Mouse (Mus musculus) thymus, postnatal 10 days (tissue): ENCODE results near the gene Exoc6b.
A peak's percentile ranks its signal among the peaks of the same experiment; 100 is the strongest.
"Not testable (repeated sequence)": the region's sequence is repeated elsewhere in the genome, so short reads cannot be mapped to it uniquely, and the experiment has no call there.

Experiments
- DNase-seq, 2 experiments: peaks; one replicate each; pipeline ENCODE4 v3.0.0; 2021; ENCODE audit warnings: low spot score in 2 of 2

Exoc6b gene

DNA sequence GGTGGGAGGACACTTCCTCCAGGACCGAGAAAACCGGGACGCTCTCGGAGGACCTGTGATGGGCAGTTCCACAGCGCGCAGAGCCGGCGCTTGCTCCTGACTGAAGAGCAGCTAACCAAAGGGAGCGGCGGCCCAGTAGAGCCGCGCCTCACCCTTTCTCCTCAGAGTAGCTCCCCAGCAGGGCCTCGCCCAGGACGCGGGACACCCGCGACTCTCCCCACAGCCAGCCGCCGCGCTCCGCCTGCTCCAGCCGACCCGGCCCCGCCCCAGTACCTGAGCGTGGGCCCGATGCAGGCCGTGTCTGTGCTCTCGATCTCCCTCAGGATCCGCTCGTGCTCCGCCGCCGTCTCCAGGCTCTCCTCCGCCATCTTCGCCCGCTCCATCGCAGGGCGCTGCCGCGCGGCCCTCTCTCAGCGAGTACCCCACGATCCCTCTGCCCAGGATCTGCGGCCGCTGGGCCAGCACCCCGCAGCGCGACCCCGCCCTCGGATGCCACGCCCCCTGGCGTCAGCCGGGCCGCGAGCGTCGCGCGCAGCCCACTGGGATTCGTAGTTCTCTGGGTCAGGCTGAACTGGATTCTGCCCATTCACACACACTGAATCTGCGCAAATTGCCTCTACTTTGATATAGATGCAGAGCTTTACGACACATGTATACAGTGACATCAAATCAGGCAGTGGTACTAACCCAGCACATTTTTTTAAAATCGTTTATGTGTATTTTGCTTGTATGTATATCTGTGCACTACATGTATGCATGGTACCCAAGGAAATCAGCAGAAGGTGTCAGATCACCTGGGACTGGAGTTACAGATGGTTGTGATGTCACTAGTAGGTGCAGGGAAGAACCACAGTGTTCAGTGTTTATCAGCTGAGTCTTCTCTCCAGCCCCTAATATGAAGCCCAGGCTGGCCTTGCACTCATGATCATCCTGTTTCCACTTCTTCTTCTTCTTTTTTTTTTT lies at the start of gene Exoc6b:
TSS of gene Exoc6b (minus strand) at position 491 of the 963 bp plus-strand sequence.
- peak; percentile 64 to 81 for DNase-seq

DNA sequence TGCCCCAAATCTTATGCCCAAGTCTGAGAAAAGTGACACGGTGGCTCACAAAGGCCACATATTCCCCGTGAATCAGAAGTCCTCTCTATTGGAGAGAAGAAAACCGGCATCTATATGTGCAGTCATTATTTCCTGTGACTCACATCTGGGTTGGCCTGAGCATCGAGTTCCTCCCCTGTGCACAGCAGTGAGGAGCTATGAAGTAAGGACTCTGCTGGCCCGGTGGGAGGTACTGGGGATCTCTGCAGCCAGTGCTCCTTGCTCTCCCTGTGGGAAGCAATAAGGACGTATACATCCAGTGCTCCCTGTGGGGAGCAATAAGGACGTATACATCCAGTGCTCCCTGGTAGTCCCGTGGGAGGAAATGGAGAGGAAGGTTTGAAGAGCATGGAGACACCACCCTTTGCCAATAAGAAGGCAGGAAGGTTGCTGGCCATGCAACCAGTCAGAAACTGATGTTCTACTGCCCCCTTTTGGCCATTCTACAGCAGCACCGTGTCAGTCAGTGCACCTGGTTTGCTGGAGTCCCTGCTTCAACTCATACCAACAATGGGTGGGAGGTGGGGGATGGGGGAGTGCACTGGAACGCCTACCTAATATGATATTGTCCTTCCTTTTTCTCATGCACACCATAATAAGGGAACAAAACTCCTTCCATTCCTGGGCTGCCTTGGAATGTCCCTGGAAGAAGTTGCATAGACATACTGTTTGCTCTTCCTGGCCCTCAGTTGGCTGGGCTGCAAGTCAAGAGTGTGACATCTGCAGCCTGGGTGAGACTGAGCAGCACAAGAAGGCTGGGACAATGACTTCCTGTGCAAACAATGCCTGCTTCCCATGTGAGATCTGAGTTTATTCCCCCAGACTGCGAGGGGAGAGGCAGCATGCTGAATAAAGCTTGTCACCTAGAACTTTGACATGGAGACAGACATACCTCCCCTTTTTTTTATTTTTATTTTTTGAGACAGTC lies 48.5 kb upstream of the Exoc6b start:
- peak; percentile 57 to 74 for DNase-seq

DNA sequence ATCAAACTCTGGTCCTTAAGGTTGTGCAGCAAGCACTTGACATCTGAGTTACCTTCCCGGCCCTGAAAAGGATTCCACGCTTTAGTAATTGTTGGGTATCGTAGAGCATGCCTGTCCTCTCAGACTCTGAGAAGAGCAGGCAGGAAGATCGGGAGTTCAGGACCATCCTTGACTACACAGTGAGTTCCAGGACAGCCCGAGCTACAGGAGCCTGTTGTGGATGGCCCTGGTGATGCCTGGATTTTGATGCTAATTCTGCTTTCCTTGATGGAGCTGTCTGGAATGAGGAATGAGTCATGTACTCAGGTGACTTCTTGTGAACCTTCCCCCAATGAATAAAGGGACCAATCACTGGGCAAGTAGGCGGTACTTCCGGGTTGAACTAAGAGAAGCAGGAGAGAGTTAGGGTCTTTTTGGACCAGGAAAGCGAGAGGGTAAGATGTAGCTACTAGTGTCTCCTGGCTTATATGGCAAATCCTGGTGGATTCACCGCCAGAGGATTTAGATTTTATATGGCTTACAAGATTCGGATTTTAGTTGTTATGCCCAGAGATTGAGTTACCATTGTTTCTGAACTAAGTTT lies 35.8 kb upstream of the Exoc6b start:
- DNase-seq: no peak

DNA sequence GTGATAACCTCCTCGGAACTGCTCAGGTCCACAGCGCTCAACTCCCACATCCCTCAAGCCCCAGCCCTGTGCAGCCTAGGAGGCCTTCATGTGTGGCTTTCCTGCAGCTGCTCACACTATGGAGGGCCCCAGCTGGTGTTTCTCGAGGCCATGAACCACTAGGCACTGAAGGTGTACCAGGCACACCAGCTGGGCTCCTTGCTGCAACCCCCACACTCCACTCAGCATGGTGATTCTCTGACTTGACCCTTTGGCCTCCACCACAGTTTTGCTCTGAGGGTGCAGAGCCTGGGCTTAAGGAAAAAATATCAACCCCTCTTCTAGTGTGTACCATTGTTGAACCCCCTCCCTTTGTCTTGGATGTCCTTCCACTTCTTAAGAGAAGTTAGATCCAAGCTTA lies 34.0 kb upstream of the Exoc6b start:
- no peak for DNase-seq

DNA sequence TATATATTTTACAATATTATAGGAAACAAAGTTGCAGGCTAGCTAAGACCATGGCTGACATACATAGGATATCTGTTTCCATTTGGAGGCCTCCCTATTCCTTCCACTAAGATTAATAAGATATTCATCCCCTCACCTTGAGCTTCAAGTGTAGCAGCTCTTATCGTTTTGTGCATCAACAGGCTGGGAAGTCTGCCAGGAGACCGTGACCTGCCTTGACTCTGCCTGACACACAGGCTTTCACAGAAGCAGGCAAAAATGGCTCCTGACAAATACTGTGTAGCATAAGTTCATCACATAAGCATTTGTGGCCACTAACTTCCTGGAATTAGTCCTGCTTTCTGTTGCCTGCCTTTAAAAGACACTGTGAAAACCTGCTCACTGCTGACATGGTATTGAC lies 27.1 kb upstream of the Exoc6b start:
- DNase-seq: no peak

DNA sequence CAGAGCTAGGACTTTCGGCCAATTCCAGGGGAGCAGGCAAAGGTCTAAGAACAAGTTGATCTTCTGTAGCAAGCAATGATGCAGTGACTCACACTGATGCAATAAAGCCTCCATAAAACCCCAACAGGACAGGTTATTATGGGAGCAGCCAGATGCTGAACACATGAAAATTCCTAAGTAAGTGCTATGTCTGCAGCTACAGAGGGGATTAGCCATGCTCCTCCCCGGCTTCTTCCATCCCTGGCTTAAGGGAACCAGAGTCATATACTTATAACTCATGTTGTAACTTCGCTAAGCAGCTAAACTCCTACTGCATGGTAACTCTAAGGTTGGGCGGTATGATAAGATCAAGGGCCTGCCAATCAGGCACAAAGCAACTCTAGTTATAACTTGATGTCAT lies 18.1 kb upstream of the Exoc6b start:
- DNase-seq: no peak

DNA sequence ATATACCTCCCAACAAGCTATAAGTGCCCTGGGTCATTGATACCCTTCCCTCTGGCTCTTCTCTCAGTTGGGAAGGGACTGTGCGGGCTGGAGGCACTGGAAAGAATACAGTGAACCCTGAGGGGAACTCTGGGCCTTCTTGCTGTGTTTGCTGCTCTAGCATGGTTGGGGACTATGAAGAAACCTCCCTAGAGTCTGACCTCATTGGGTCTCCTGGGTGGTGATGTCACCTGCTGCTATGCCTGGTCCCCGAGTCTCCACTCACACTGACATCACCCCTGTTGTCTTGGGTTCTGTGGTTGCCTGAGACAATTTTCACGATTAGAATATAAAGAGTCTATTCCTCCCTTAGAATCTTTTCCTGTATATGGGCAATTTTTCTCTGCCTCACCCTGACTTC lies 17.3 kb upstream of the Exoc6b start:
- DNase-seq: no peak

DNA sequence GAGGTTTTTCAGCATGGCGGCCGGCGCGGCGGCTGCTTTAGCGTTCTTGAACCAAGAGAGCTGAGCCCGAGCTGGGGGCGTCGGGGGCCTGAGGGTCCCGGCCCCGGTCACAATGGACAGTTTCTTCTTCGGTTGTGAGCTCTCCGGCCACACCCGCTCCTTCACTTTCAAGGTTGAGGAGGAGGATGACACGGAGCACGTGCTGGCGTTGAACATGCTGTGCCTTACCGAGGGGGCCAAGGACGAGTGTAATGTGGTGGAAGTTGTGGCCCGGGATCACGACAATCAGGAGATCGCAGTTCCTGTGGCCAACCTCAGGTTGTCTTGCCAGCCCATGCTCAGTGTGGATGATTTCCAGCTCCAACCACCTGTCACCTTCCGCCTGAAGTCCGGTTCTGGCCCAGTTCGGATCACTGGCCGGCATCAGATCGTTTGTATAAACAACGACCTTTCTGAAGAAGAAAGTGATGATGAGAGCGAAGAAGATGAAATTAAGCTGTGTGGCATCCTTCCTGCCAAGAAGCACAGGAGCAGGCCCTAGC lies 6.9 kb upstream of the Exoc6b start:
- not testable (repeated sequence) for DNase-seq

DNA sequence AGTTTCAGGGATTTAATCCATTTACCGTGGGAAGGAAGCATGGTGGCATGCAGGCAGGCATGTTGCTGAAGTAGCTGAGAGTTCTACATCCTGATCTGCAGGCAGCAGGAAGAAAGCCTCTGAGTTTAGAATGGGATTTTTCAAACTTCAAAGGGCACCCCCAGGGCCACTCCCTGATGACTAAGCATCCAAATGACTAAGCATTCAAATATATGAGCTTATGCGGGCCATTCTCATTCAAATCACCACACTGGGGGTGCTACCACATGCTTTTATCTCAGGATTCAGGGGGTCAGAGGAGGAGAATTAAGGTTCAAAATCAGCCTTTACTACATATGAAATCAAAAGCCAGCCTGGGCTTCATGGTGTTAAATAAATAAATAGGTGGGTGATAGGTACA lies 5.7 kb upstream of the Exoc6b start:
- no peak for DNase-seq

DNA sequence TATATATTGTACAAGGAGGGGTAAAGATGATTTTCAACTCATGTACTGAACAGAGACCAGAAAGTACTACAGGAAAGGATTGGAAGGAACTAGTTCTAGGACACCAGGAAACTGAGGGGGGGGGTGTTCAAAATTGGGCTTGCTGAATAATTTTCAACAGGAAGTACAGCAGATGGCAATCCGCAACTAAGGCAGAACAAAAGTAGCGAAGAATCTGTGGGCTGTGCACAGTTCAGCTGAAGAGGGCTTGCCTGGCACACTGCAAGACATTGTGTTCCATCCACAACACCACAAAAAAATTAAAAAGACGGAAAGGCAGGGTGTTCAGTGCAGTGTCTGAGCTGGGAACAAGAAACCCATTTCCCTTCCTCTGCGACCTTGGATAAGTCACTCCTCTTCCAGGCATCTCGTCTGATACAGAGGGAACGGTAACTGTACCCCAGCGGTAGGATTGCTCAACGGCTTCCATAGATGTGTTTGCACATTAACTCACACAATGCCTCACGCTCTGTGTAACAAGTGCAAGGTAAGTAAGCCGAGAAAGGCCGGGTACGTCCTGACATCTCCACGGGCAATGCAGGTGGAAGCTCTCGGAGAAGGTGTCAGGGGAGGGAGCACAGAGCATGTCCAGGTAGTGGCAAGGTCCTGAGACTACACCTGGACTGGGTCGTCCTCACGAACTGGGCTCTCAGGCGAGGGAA lies 841 bp downstream of the Exoc6b start:
- no peak for DNase-seq

DNA sequence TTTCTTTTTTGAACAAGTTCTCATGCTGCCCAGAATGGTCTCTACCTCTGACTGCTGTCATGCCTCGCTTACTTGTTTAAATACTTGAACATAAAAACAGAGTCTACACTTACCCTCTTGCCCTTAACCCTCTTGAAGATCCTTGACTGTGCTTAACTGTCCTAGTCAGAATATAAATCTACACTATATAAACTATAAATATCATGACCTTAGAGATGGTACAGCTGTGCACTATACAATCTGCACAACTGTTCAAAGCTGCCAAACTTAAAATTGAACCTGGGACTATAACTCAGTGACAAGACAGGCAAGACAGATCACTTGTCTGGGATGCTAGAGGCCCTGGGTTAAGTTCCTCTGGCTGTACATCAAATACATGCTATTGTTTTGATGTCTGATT lies 11.7 kb downstream of the Exoc6b start:
- DNase-seq: no peak

DNA sequence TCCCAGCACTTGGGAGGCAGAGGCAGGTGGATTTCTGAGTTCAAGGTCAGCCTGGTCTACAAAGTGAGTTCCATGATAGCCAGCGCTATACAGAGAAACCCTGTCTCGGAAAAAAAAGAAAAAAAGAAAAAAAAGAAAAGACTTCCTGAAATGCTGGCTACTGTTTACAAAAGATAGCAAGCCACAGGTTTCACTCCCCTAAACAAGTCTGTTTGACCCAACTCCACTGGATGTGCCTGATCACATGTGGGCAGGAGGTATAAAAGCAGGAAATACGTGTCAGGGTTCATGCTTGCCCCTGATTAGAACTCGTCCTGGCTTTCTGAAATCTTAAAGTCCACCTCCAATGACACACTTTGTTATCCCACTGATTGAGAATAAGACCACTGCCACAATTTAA lies 18.2 kb downstream of the Exoc6b start:
- DNase-seq: no peak

DNA sequence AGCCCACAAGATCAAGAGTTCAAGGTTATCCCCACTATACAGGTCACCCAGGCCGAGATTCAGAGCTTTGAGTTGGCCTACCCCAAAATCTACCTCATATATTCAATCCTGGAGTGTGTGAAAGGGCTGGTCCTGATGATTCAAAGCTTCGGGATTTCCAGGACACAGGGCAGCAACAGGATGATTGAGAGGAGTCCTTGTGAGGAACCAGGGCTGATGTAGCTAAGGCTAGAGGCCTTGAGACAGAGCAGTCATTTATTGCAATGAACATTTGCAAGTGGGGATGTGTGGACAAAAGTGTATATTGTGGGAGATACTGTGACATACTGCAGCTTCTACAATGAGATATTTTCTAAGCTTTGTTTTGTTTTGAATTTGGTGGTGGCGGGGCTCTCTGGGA lies 22.8 kb downstream of the Exoc6b start:
- no peak for DNase-seq

DNA sequence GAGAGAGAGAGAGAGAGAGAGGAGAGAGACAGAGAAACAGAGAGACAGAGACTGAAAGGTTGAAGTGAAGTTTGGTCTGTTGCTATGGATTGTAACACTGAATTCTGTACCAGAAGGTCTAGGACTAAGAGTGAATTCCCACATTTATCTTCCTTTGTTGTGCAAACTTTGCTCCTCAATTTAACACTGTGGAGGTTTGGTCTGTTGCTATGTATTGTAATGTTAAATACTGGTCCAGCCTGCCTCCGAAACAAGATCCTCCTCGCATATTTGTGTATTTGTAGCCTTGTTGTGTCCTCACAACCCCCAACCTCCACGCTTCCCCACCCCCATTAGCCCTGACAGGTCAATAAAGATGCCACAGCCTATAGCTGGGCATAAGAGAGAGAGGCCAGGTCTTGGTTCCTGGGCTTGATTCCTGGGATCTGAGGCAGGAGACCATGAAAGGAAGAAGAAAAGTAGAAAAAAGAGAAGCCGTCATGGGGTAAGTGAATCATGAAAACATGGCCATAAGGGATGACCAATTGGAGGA lies 24.6 kb downstream of the Exoc6b start:
- no peak for DNase-seq

DNA sequence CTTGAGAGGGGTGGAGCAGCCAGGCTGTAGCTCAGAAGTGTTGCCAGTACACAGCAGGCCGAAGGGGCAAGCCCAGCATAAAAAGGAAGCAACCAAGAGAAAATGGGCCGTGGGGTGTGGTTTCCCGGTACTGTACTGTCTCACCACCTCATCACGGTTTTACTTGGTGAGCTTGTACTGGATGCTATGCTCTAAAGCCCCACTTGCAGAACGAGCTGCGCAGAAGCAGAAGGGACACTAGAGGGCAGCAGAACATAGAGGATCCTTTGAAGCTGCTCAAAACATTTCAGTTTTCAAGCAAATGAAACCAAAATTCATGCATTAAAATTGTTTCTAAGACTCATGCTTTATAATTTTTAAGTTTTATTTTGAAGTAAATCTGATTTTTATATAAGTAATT lies 31.6 kb downstream of the Exoc6b start:
- peak; percentile 19 to 60 for DNase-seq

DNA sequence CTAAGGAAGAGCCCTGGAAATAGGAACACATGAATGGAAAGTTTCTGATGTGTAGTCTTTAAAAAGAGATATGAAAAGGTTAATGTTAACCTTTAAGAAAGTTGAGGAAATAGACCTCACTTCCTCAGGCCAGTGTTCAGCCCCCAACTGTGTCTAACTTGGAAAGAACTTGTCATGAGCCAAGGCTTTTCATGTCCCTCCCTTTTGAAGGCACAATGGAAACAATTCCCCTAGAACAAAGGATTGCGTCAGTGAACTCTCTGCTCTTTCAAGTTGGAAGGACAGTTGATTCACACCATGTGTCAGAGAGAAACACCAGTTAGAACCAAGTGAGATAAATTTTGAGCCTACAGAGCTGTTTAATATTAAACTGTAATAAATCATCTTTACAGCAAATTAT lies 39.6 kb downstream of the Exoc6b start:
- DNase-seq: no peak

DNA sequence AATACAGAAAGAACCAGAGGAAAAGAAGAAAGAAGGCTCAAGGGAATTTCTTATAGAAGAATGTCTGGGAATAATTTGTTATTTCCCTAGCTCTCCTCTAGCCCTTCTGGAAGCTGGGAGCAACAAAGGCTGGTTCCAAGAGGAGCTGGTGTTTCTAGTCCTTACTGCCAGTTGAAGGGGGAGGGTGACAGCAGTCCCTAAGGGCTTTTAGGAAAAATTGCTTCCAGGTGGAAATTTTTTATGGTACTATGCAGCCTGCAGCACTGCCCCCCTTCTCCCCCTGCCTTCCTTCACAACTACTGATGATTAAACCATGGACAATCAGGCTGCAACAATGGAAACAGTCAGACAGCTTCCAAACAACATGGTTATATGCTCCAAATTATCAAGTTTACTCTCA lies 44.9 kb downstream of the Exoc6b start:
- DNase-seq: no peak

DNA sequence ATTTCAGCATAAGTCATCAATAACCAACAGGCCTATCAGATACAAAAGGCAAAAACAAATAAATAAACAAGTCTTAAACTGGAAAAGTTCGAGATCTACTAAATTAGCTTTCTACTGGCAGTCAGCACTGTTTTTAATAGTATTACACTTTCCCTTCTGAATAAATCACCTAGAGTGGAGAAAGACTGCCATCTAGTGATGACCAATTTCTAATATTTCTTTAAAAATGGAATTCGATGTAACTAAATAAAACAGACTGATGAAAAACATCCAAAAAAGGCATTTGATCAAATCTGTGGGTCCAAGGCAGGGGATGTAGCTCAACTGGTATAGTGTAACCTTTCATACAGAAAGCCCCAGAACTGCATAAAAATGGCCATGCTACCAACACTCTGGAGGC lies 52.3 kb downstream of the Exoc6b start:
- no peak for DNase-seq

DNA sequence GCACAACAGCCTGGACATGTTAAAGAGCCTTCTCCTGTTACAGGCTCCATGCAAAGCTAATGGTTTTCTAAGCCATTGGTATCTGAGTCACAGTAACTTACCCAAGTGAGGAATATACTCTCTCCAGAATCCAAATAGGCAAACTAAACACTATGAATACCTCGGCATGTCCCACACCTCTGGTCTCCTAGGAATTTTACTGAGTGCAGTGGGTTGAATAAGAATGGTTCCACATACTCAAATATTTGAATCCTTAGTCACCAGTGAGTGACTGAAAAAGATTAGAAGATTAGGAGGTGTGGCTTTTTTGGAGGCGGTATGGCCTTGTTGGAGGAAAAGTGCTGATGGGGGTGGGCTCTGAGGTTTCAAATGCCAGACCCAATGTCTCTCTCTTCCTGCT lies 55.4 kb downstream of the Exoc6b start:
- no peak for DNase-seq

DNA sequence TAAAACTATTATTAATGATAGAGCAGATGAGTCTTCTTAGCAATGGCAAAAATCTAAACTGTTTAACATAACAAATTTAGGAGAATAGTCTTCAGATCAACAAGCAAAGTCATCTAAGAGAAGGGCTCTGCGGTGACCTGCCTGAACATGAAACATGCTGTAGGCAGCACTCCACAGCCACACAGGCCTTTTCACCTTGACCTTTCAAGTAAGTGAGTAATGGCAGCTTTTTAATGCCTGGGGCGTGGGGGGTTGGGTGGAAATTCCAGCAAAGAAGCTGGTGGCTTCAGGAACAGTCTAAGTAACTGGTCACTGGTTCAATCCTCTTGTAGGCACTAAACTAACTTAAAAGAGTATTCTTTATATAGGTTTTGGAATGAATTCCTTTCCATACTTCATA lies 58.9 kb downstream of the Exoc6b start:
- no peak for DNase-seq

DNA sequence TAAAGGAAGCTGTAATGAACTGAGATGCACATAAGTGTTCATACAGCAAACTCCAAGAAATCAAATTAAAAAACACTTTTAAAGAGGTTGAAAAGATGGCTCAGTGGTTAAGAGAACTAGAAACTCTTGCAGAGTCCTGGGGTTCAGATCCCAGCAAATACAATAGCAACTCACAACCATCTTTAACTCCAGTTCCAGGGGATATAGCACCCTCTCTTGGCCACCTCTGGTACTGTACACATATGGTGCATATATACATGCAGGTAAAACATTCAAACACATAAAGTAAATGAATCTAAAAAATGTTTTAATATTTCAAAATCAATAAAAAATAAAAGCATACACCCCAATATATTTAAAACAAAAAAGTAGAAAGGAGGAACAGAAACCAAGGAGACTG lies 73.9 kb downstream of the Exoc6b start:
- DNase-seq: no peak
